Mouse (Mus musculus): ENCODE results near the gene Abtb1.

Abtb1 gene

GRCm38 (mm10) chr6:88841781-88842689, at the start of gene Abtb1:
Gene Abtb1, minus strand, starts transcription at chr6:88841984.
- peak; percentile 99 for DNase-seq (ENCODE audit: low spot score)

GRCm38 (mm10) chr6:88890832-88891231, 49.0 kb upstream of the Abtb1 start:
- no peak for DNase-seq (ENCODE audit: low spot score)

- DNase-seq (ENCODE audit: low spot score): no peak
Measured at GRCm38 (mm10) chr6:88889410-88890042, 47.7 kb upstream of the Abtb1 start.

GRCm38 (mm10) chr6:88886417-88886967, 44.7 kb upstream of the Abtb1 start:
- no peak for DNase-seq (ENCODE audit: low spot score)

- no peak for DNase-seq (ENCODE audit: low spot score)
Measured at GRCm38 (mm10) chr6:88885644-88886416, 44.0 kb upstream of the Abtb1 start.

- DNase-seq (ENCODE audit: low spot score): no peak
Measured at GRCm38 (mm10) chr6:88884690-88885089, 42.9 kb upstream of the Abtb1 start.

GRCm38 (mm10) chr6:88884195-88884594, 42.4 kb upstream of the Abtb1 start:
- no peak for DNase-seq (ENCODE audit: low spot score)

GRCm38 (mm10) chr6:88881334-88881733, 39.5 kb upstream of the Abtb1 start:
- DNase-seq (ENCODE audit: low spot score): no peak

- DNase-seq (ENCODE audit: low spot score): no peak
Measured at GRCm38 (mm10) chr6:88879471-88879870, 37.7 kb upstream of the Abtb1 start.

GRCm38 (mm10) chr6:88874868-88875508, 33.2 kb upstream of the Abtb1 start, which contains the start of gene Podxl2:
Gene Podxl2, minus strand, starts transcription at chr6:88875044.
- DNase-seq (ENCODE audit: low spot score): no peak

- no peak for DNase-seq (ENCODE audit: low spot score)
Measured at GRCm38 (mm10) chr6:88873965-88874867, 32.4 kb upstream of the Abtb1 start.

- no peak for DNase-seq (ENCODE audit: low spot score)
Measured at GRCm38 (mm10) chr6:88872811-88873210, 31.0 kb upstream of the Abtb1 start.

GRCm38 (mm10) chr6:88871546-88871945, 29.8 kb upstream of the Abtb1 start:
- no peak for DNase-seq (ENCODE audit: low spot score)

GRCm38 (mm10) chr6:88870594-88870993, 28.8 kb upstream of the Abtb1 start:
- no peak for DNase-seq (ENCODE audit: low spot score)

- DNase-seq (ENCODE audit: low spot score): no peak
Measured at GRCm38 (mm10) chr6:88869459-88869858, 27.7 kb upstream of the Abtb1 start.

- no peak for DNase-seq (ENCODE audit: low spot score)
Measured at GRCm38 (mm10) chr6:88865704-88866103, 23.9 kb upstream of the Abtb1 start.

- DNase-seq (ENCODE audit: low spot score): peak; percentile 18
Measured at GRCm38 (mm10) chr6:88860914-88861313, 19.1 kb upstream of the Abtb1 start.

GRCm38 (mm10) chr6:88858341-88858740, 16.6 kb upstream of the Abtb1 start:
- DNase-seq (ENCODE audit: low spot score): no peak

- no peak for DNase-seq (ENCODE audit: low spot score)
Measured at GRCm38 (mm10) chr6:88857830-88858229, 16.0 kb upstream of the Abtb1 start.

GRCm38 (mm10) chr6:88857249-88857648, 15.5 kb upstream of the Abtb1 start:
- no peak for DNase-seq (ENCODE audit: low spot score)

- DNase-seq (ENCODE audit: low spot score): peak; percentile 58
Measured at GRCm38 (mm10) chr6:88855636-88856035, 13.9 kb upstream of the Abtb1 start.
